Mouse (Mus musculus) thymus, postnatal 4 days (tissue): ENCODE results near the gene Tnk2.

ENCODE experiments used
- DNase-seq: peaks from one replicate; pipeline ENCODE4 v3.0.0; 2021

The Tnk2 gene

DNA sequence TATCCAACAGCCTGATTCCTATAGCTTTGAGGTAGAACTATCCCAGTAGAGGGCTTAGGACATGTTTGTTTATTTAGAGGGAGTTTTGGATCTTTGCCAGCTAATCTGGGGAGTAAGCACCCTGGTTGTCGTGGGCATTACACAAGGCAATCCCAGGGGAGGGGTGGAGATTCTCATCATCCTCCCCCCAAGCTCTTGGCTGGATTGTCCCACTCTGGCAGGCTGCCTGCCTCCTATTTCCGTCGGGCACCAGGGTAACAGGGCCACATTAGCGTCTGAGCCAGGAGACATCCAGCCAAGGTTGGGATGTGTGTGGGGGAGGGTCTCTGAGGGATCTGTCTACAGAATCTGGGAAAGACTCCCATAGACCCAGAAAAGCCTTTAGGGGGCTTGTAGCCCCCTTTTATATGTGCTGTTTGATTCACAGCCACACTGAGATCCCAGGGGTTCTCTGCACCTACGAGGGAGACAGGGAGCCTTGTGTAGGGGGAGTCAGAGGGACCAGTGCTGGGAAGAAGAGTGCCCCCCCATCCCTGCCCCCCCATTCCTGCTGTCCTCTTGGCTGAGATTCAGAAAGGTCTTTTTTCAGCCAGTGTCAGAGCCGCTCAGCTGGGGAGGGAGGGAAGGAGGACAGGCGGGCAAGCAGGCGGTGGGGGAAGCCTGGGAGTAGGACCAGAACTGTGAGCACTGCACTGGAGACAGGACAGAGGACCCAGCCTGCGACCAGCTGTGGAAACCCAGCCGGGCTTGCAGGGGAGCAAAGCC is 17.1 kb downstream of the Tnk2 start:
- peak; percentile 38 for DNase-seq

- DNase-seq: peak; percentile 42
Observed at GRCm38 (mm10) chr16:32661493-32661921, 17.8 kb downstream of the Tnk2 start.

DNA sequence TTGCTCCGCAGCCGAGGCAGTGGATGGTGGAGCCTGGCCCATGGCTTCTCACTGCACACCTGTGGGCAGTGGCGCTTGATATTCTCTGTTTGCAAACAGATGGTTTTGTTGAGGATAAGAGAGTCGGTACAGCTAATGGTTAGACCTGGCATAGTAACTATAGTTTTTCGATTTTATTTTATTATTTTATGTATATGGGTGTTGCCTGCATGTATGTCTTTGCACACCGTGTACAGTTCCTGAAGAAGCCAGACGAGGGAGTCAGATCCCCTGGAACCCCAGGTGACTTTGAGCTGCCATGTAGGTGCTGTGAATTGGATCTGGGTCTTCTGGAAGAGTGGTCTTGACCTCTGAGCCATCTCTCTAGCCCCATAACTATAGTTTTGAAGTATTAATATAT is 18.7 kb downstream of the Tnk2 start:
- peak; percentile 17 for DNase-seq

- DNase-seq: peak; percentile 40
Observed at GRCm38 (mm10) chr16:32663231-32663858, 19.7 kb downstream of the Tnk2 start.

DNA sequence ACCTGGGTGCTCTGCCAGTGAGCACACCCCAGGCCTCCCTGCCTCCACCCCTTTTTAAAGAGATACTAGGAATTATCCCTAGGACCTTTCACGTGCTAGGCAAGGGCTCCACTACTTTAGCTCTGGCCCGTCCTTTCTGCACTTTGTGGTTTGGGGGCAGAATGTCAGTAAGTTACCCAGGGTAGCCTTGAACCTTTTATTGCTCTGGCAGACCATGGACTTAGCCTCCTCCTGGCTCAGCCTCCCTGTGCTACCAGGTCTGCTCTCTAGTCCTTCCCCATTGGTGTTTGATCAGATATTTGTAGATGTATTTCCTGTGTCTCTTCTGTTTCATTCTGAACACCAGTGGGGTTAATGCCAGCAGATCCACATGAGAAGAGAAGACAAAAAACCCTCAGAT is 20.5 kb downstream of the Tnk2 start:
- DNase-seq: no peak

GRCm38 (mm10) chr16:32665851-32666665 is 22.4 kb downstream of the Tnk2 start:
- DNase-seq: peak; percentile 42

DNA sequence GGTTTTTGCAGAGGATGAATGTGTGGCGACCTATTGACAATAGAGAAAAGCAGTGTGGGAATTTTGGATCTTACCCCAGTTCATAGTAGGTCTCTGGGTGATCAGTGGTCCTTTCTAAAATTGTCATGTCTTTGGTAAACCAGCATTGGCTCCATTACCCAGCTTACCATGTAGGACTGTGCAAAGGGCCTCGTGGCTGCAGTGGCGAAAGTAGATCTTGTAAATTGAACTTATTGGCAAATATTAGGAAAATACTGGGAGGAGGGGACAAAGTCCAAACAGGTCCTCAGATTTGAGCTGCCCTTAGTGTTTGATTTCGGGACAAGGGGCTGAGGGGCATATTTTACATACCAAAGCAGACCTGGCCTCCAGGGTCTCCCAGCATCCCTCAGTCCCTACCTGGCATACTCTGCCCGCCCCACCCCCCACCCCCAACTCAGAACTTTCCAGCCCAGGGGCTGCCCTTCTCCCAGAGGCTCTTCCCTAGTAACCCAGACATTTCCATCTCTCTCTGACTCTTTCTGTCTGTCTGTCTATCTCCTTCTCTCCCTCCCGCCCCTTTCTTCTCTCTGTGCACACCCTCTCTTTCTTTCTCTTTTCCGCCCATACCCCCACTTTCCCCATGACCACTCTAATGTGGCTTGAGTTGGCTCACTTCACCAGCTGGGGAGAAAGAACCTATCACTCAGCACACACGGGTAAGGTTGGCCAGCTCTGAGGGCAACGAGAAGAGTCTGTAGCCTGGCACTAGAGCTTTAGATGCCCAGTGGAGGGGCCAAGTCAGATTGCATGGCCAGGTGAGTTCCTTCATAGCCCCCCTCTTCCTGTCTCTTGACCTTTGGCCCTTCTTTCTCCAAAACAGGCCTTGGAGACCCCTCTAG is 23.2 kb downstream of the Tnk2 start:
- no peak for DNase-seq

GRCm38 (mm10) chr16:32667552-32667872 is 23.8 kb downstream of the Tnk2 start:
- no peak for DNase-seq

GRCm38 (mm10) chr16:32668030-32668429 is 24.4 kb downstream of the Tnk2 start:
- peak; percentile 81 for DNase-seq

- peak; percentile 85 for DNase-seq
Observed at GRCm38 (mm10) chr16:32668472-32668871, 24.8 kb downstream of the Tnk2 start.

- no peak for DNase-seq
Observed at GRCm38 (mm10) chr16:32669243-32669642, 25.6 kb downstream of the Tnk2 start.

- no peak for DNase-seq
Observed at GRCm38 (mm10) chr16:32670354-32671124, 26.9 kb downstream of the Tnk2 start.

- no peak for DNase-seq
Observed at GRCm38 (mm10) chr16:32671206-32671887, 27.7 kb downstream of the Tnk2 start.

- no peak for DNase-seq
Observed at GRCm38 (mm10) chr16:32672250-32672649, 28.6 kb downstream of the Tnk2 start.

GRCm38 (mm10) chr16:32672861-32673560 is 29.3 kb downstream of the Tnk2 start:
- no peak for DNase-seq

DNA sequence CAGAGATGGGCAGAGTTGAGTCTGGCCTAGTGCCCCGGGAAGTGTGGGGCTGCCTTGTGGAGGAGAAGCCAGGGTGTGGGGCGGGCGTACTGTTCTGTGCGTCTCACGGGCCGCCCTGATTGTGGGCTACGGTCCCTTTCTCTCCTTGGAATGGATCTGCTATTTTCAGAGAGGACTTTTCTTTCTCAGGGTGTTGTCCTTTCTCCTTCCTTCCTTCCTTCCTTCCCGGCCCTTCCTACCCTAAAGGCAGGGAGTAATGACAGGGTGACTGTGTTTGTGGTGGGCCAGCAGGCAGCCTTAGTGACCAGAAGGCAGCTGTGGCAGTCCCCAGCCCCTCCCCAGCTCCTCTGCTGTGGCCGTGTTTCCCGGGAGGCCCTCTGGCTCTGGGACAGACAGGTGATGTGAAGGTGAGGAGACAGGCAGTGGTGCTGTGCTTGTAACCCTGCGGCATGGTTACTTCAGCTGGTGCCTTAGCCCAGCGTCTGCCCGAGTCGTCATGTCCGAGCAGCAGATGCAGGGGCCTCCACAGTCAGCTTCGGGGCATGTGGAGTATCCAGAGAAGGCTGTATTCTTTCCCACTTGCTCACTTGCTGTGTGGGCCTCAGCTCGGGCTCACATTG is 30.6 kb downstream of the Tnk2 start:
- no peak for DNase-seq

GRCm38 (mm10) chr16:32677040-32677700 is 33.5 kb downstream of the Tnk2 start:
- DNase-seq: no peak

GRCm38 (mm10) chr16:32677903-32678302 is 34.2 kb downstream of the Tnk2 start:
- no peak for DNase-seq

- DNase-seq: no peak
Observed at GRCm38 (mm10) chr16:32678812-32679211, 35.1 kb downstream of the Tnk2 start.

DNA sequence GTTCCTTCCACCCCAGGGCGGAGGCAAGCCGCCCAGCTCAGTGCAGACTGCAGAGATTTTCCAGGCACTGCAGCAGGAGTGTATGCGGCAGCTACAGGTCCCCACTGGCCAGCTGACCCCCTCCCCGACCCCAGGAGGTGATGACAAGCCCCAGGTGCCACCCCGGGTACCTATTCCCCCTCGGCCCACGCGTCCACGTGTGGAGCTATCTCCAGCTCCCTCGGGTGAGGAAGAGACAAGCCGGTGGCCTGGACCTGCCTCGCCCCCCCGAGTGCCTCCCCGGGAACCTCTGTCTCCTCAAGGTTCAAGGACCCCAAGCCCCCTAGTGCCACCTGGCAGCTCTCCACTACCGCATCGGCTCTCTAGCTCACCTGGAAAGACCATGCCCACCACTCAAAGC is 36.3 kb downstream of the Tnk2 start:
- DNase-seq: peak; percentile 30
